Mouse (Mus musculus) ES-E14 (cell line): Measurements from ENCODE around the gene Klhl35.

Experiments used
- ZC3H11A ChIP-seq: IDR thresholded peaks from 2 replicates; pipeline ENCODE4 v1.6.1; 2012; ENCODE audit warnings: low read depth, mild to moderate bottlenecking, inconsistent platforms, low read length, borderline replicate concordance
- ZNF384 ChIP-seq: IDR thresholded peaks from 2 replicates; pipeline ENCODE4 v1.6.1; 2012; ENCODE audit warnings: low read depth, low read length, inconsistent platforms

DNA sequence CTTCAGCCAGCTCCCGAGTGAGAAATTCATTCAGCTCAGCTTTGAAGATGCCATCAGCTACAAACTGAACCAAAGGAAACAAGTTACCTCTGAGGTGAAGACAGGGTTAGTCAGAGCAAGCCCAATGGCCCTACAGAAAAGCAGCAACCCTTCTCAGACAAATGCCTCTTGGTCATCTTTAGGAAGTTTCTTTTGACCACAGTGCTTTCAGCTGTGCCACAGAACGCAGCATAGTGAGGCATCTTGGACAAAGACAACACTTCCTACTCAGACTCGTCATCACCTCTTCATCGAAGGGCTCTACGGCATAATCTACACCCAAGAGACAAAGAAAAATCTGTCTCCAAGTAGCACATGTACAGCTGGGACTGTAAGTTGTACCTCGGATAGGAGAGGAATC, 16.8 kb downstream of the Klhl35 start:
- TF ChIP-seq ZNF384 (no peak), ZC3H11A (no peak)
